Mouse (Mus musculus) stomach, embryonic 16.5 days (tissue): ENCODE measurements around the gene Mid1. TPM values are rescaled to one million over a fixed set of nuclear protein-coding genes. Genes with fewer than 3 reads are reported as not detected.

Source experiments
- ATAC-seq: fragments of 200-750 bp; cut with Nextera tagmentation; 2 replicates; pipeline ENCODE4 v1.8.0; 2017; ENCODE audit warnings: moderate number of reproducible peaks, moderate TSS enrichment; ENCODE audit not compliant: insufficient read depth, low FRiP score
- H3K27ac ChIP-seq: fragments of 300-500 bp; sonication (generic); 2 replicates; pipeline ENCODE4 v1.5.1; 2014; ENCODE audit warnings: low read length
- H3K27me3 ChIP-seq: fragments of 300-500 bp; sonication (generic); 2 replicates; pipeline ENCODE4 v1.6.1; 2014; ENCODE audit warnings: low read length, control low read depth, mixed read lengths; ENCODE audit not compliant: control insufficient read depth, insufficient read depth
- H3K36me3 ChIP-seq: fragments of 300-500 bp; sonication (generic); 2 replicates; pipeline ENCODE4 v1.6.1; 2014; ENCODE audit warnings: low read length; ENCODE audit not compliant: control insufficient read depth, insufficient read depth
- H3K4me1 ChIP-seq: fragments of 300-500 bp; sonication (generic); 2 replicates; pipeline ENCODE4 v1.6.1; 2014; ENCODE audit warnings: low read length, control low read depth, mixed read lengths; ENCODE audit not compliant: control insufficient read depth, insufficient read depth
- H3K4me2 ChIP-seq: fragments of 300-500 bp; sonication (generic); 2 replicates; pipeline ENCODE4 v1.6.1; 2014; ENCODE audit warnings: low read depth, low read length, mixed read lengths
- H3K4me3 ChIP-seq: fragments of 300-500 bp; sonication (generic); replicated peaks from 2 replicates; pipeline ENCODE4 v1.5.1; 2014; ENCODE audit warnings: mild to moderate bottlenecking, low read length
- H3K9ac ChIP-seq: fragments of 300-500 bp; sonication (generic); 2 replicates; pipeline ENCODE4 v1.6.1; 2014; ENCODE audit warnings: low read length
- H3K9me3 ChIP-seq: fragments of 300-500 bp; sonication (generic); replicated peaks from 2 replicates; pipeline ENCODE4 v1.6.1; 2016; ENCODE audit warnings: low read length, control low read depth; ENCODE audit not compliant: control insufficient read depth
- WGBS: fragments of 180-500 bp; shearing (Covaris S2); extraction: QIAGEN DNeasy Blood & Tissue Kit; methylation state at CpG from one replicate; pipeline ENCODE4 v1.1.7; 2014; 5-methylcytosine and 5-hydroxymethylcytosine counted together
- polyA plus RNA-seq: library from polyadenylated mRNA; unstranded; fragments of >200 nt; fragmentation: Nextera tagmentation; extraction: Ambion mirVana; gene quantifications from 2 replicates; pipeline ENCODE4 v1.2.1, GENCODE M21; 2015

Gene Mid1
- polyA plus RNA-seq, result 5.0 and 6.8 TPM in 2 replicates

DNA sequence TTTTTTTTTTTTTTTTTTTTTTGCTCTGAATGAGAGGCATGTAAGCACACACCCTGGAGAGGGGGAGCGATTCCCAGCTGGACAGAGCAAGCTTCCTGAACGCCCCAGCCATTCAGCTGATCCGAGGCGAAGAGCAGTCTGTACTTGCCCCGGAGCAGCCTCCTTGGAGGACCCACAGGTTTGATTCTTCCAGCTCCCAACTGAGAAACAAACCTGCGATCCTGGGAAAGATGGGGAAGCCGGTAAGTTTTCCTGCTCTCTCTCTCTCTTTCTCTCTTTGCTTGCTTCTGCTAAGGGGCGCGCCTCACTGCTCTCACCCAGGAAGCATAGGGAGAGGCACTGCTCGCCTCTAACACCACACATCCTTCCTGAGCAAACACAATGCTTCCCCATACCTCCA, at the start of gene Mid1:
TSS of gene Mid1 (plus strand) at position 69 of the 400 bp plus-strand sequence.
- Histone ChIP-seq H3K9ac (peak within 1 kb of the TSS; percentile 63), H3K4me2 (peak within 1 kb of the TSS; percentile 47), H3K4me3 (peak within 1 kb of the TSS; percentile 48), H3K27ac (peak within 1 kb of the TSS; percentile 69), H3K36me3 (no peaks in the 10 kb centered on the region), H3K9me3 (no peaks in the 10 kb centered on the region), H3K27me3 (no peaks in the 10 kb centered on the region), H3K4me1 (no peaks in the 10 kb centered on the region)
- WGBS, result 20% methylated on average over 10 of the region's 10 CpGs
- peak; percentile 76; the same call in 1 of the 2 replicates for ATAC-seq

DNA sequence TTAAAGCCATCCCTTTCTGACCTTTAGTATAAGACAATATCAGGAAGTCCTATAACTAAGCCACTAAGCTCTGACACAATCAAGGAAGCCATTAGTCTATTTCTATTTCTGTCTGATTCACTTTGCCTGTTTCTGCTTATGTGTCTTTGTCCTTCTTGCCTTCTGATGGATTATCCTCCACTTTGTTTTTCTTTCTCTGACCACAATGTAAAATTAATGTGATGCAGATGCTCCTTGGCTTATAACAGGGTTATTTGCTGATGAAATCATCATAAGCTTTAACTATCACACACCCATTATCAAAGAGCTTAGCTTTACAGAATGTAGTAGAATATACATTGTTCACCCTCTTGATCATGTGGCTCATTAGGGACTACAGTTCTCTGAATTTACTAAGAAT, 11.9 kb upstream of the Mid1 start:
- H3K4me3 ChIP-seq, result no peak overlapping the region
- ATAC-seq, result no peak
- H3K9me3 ChIP-seq, result no peaks in the 10 kb centered on the region
- no peak overlapping the region for H3K4me2 ChIP-seq
- no peak overlapping the region for H3K27ac ChIP-seq
- H3K9ac ChIP-seq, result no peak overlapping the region
- no peaks in the 10 kb centered on the region for H3K4me1 ChIP-seq
- H3K27me3 ChIP-seq, result no peaks in the 10 kb centered on the region
- no peaks in the 10 kb centered on the region for H3K36me3 ChIP-seq

DNA sequence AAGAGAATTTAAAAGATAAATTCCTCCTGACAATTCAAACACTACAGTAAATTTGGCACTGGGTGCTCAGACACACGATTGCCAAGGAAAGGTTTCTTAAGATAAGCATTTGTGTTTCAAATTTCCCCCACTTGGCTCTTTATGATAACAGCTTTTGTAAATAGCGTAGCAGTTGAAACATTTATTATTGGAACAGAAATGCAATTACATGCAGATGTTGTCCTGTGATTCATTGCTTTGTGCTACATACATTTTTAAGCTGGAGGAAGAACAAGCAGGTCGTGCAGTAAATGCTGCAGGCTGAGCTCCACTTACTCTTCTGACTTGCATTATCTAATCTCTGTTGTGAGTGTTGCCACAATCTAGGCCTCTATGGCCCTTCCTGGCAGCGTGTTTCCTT, 8.7 kb upstream of the Mid1 start:
- H3K9ac ChIP-seq, result no peak overlapping the region
- H3K27ac ChIP-seq, result no peak overlapping the region
- ATAC-seq, result no peak
- H3K4me2 ChIP-seq, result no peak overlapping the region
- H3K9me3 ChIP-seq, result no peaks in the 10 kb centered on the region
- H3K36me3 ChIP-seq, result no peaks in the 10 kb centered on the region
- 42% methylated on average over 4 of the region's 4 CpGs for WGBS
- no peaks in the 10 kb centered on the region for H3K27me3 ChIP-seq
- H3K4me3 ChIP-seq, result no peak overlapping the region
- H3K4me1 ChIP-seq, result no peaks in the 10 kb centered on the region

DNA sequence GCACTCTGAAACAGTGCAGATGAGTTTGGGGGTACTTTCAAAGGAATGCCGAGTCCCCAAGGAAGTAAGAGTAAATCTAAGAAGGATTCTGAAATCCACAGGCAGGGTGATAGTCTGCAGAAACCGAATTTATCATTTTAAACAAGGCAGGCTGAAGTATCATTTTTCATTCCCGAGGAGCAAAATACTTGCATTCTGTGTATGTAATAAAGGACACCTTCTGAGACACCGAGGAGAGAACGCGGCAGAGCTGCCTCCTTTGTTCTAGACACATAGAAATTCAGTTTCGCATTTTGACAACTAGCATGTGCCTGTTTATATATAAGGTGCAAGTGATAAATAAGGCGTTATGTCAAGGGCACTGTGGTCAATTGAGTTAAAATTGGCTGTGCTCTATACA, 732 bp downstream of the Mid1 start:
- Histone ChIP-seq H3K27ac (no peak overlapping the region), H3K4me3 (peak overlapping the region; percentile 48), H3K4me1 (no peaks in the 10 kb centered on the region), H3K36me3 (no peaks in the 10 kb centered on the region), H3K9me3 (no peaks in the 10 kb centered on the region), H3K4me2 (peak overlapping the region; percentile 47), H3K27me3 (no peaks in the 10 kb centered on the region), H3K9ac (peak overlapping the region; percentile 63; the same call in 1 of the 2 replicates)
- WGBS, result 15% methylated on average over 8 of the region's 8 CpGs
- ATAC-seq, result no peak

GRCm38 (mm10) chrX:169691217-169691616, 6.2 kb downstream of the Mid1 start:
- Histone ChIP-seq H3K27me3 (no peaks in the 10 kb centered on the region), H3K9me3 (no peaks in the 10 kb centered on the region), H3K4me1 (no peaks in the 10 kb centered on the region), H3K27ac (no peak overlapping the region), H3K4me3 (no peak overlapping the region), H3K36me3 (no peaks in the 10 kb centered on the region), H3K9ac (no peak overlapping the region), H3K4me2 (no peak overlapping the region)
- ATAC-seq, result no peak
- 42% methylated on average over 2 of the region's 2 CpGs for WGBS

DNA sequence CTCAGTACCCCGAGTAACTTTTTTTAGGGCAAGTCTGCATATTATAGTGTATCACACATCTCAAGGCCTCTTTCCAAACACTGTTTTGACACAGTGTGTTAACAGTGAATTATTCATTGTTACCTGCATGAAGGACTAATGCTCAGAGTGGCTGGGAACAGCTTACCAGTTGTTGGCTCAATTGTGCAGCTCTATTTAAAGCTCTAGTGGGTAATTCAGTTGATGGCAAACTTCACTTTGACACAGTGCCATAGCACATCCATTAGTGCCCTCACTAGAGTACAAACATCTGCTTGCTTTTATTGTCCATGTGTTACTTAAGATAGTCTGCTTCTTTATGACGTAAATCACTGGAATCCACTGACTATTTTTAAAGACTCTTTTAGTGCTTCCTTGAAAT, 6.7 kb downstream of the Mid1 start:
- no peak for ATAC-seq
- Histone ChIP-seq H3K4me3 (no peak overlapping the region), H3K36me3 (no peaks in the 10 kb centered on the region), H3K4me2 (no peak overlapping the region), H3K9ac (no peak overlapping the region), H3K9me3 (no peaks in the 10 kb centered on the region), H3K27me3 (no peaks in the 10 kb centered on the region), H3K27ac (no peak overlapping the region), H3K4me1 (no peaks in the 10 kb centered on the region)
- 51% methylated on average over 2 of the region's 2 CpGs for WGBS

DNA sequence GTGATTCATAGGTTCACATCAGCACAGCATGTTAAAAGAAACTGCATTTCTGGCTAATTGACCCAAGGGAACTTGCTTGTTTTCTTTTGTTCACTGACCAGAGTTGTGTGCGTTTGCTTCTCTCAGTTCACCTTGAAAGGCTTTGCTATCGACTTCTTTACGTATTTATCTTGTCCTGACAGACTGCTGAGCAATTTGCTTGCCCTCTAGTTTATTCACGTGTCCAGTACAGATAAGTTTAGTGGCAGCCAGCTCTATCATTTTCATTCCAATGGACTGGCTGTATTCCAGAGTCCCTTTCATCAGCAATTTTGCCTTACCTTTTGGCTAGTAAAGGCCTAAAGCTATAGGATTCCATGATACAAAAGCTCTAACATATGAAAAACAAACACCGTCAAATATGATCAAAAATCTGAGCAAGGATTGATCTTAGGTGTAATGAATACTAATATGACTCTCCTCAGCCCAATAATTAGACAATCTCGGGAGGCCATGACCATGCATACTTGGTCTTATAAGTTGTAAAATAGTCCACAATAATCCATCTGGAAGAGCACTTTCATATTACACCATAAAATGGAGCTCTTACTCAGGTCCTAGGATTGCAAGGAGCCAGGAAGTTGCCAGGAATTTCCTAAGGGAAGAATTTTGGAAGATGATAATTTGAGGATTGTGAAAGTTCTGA, 7.4 kb downstream of the Mid1 start:
- Histone ChIP-seq H3K27ac (no peak overlapping the region), H3K27me3 (no peaks in the 10 kb centered on the region), H3K36me3 (no peaks in the 10 kb centered on the region), H3K9me3 (no peaks in the 10 kb centered on the region), H3K4me1 (no peaks in the 10 kb centered on the region), H3K4me3 (no peak overlapping the region), H3K9ac (no peak overlapping the region), H3K4me2 (no peak overlapping the region)
- WGBS, result 58% methylated on average over 6 of the region's 6 CpGs
- ATAC-seq, result no peak

GRCm38 (mm10) chrX:169704016-169704602, 19.1 kb downstream of the Mid1 start:
- no peaks in the 10 kb centered on the region for H3K4me1 ChIP-seq
- H3K4me2 ChIP-seq, result no peak overlapping the region
- H3K27me3 ChIP-seq, result no peaks in the 10 kb centered on the region; the same call in 1 of the 2 replicates
- no peak overlapping the region for H3K9ac ChIP-seq
- H3K9me3 ChIP-seq, result no peaks in the 10 kb centered on the region
- 82% methylated on average over 2 of the region's 2 CpGs for WGBS
- no peak overlapping the region for H3K27ac ChIP-seq
- H3K36me3 ChIP-seq, result no peaks in the 10 kb centered on the region
- ATAC-seq, result no peak
- H3K4me3 ChIP-seq, result no peak overlapping the region

DNA sequence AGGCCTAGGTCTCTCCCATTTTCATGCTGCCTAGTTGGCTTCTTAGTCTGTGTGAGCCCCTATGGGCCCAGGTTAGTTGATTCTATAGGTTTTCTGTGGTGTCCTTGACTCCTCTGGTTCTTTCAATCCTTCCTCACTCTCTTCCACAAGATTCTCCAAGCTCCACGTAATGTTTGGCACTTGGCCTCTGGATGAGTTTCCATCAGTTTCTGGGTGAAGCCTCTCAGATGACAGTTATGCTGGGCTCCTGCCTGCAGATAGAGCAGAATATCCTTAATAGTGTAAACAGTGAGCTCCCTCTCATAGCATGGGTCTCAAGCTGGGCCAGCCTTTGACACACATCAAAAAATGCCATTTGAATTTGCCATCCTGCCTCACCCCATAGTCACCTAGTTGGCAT, 38.5 kb downstream of the Mid1 start:
- H3K9me3 ChIP-seq, result no peaks in the 10 kb centered on the region
- no peak overlapping the region for H3K27ac ChIP-seq
- H3K36me3 ChIP-seq, result no peaks in the 10 kb centered on the region
- H3K4me3 ChIP-seq, result no peak overlapping the region
- ATAC-seq, result no peak
- WGBS, result 87% methylated on average over 1 of the region's 1 CpGs
- H3K27me3 ChIP-seq, result no peaks in the 10 kb centered on the region; the same call in 1 of the 2 replicates
- no peak overlapping the region for H3K9ac ChIP-seq
- H3K4me1 ChIP-seq, result no peaks in the 10 kb centered on the region
- H3K4me2 ChIP-seq, result no peak overlapping the region
